ENCODE assay signal across 16 mouse cellular contexts in genomic region chr2:121178828-121179479, GRCm38 (mm10). TPM values are rescaled to one million over a fixed set of nuclear protein-coding genes. Genes with fewer than 3 reads are reported as not detected.
A peak's percentile ranks its signal among the peaks of the same experiment; 100 is the strongest.
DNase-seq lines count a peak whose midpoint lies in the region; ATAC-seq and TF ChIP-seq lines count a peak whose summit lies in the region.
"Had no signal": no experiment of that assay in that cellular context is flagged by ENCODE, and none has a peak within 500 bp of the region (broad histone marks: within the 10 kb centered on the region; RNA-seq: fewer than 3 reads in every experiment).

No protein-coding gene starts in this region.

- no peak overlapping the region for H3K4me3 ChIP-seq in intestine, postnatal 0 days (ENCODE audit: low read depth, low read length)
- no peak overlapping the region for H3K4me3 ChIP-seq in intestine, embryonic 16.5 days (ENCODE audit: low read length)
- no peak overlapping the region for H3K4me3 ChIP-seq in forebrain, embryonic 15.5 days
- H3K4me3 ChIP-seq: hindbrain, embryonic 15.5 days; limb, embryonic 15.5 days; lung, embryonic 15.5 days; neural tube, embryonic 13.5 days; stomach, embryonic 15.5 days had no signal

- no peak overlapping the region for H3K27ac ChIP-seq in intestine, postnatal 0 days (ENCODE audit: low read depth, low read length)
- no peak overlapping the region for H3K27ac ChIP-seq in intestine, embryonic 16.5 days (ENCODE audit: low read length)
- H3K27ac ChIP-seq in forebrain, embryonic 15.5 days (replicated peaks) = no peak overlapping the region
- H3K27ac ChIP-seq: hindbrain, embryonic 15.5 days; limb, embryonic 15.5 days; lung, embryonic 15.5 days; neural tube, embryonic 13.5 days; stomach, embryonic 15.5 days had no signal

- H3K27me3 ChIP-seq in intestine, postnatal 0 days (replicated peaks; ENCODE audit: control insufficient read depth, insufficient read depth, low read length) = no peaks in the 10 kb centered on the region
- no peaks in the 10 kb centered on the region for H3K27me3 ChIP-seq in intestine, embryonic 16.5 days (replicated peaks; ENCODE audit: control insufficient read depth, insufficient read depth, low read length)
- H3K27me3 ChIP-seq in forebrain, embryonic 15.5 days = no peaks in the 10 kb centered on the region
- H3K27me3 ChIP-seq: hindbrain, embryonic 15.5 days; limb, embryonic 15.5 days; lung, embryonic 15.5 days; neural tube, embryonic 13.5 days; stomach, embryonic 15.5 days had no signal

- ATAC-seq in intestine, postnatal 0 days = no peak
- ATAC-seq in intestine, embryonic 16.5 days = no peak
- ATAC-seq in forebrain, embryonic 15.5 days (replicated peaks) = no peak

- H3K4me1 ChIP-seq in intestine, postnatal 0 days (replicated peaks; ENCODE audit: control insufficient read depth, insufficient read depth, low read length) = no peaks in the 10 kb centered on the region
- H3K4me1 ChIP-seq in intestine, embryonic 16.5 days (ENCODE audit: control insufficient read depth, insufficient read depth, low read length) = no peaks in the 10 kb centered on the region
- no peaks in the 10 kb centered on the region for H3K4me1 ChIP-seq in forebrain, embryonic 15.5 days
- H3K4me1 ChIP-seq: hindbrain, embryonic 15.5 days; limb, embryonic 15.5 days; lung, embryonic 15.5 days; neural tube, embryonic 13.5 days; stomach, embryonic 15.5 days had no signal

- peak; percentile 36 for TF ChIP-seq CTCF in intestine, postnatal 0 days (IDR thresholded peaks at IDR 0.05; ENCODE audit: low read depth)

- no peak overlapping the region for H3K4me2 ChIP-seq in intestine, postnatal 0 days (replicated peaks; ENCODE audit: low read depth)
- H3K4me2 ChIP-seq in intestine, embryonic 16.5 days (ENCODE audit: low read depth, low read length) = no peak overlapping the region
- no peak overlapping the region for H3K4me2 ChIP-seq in forebrain, embryonic 15.5 days (replicated peaks)
- H3K4me2 ChIP-seq: hindbrain, embryonic 15.5 days; limb, embryonic 15.5 days; lung, embryonic 15.5 days; neural tube, embryonic 13.5 days; stomach, embryonic 15.5 days had no signal

- H3K9ac ChIP-seq in intestine, postnatal 0 days (ENCODE audit: low read depth, low read length) = no peak overlapping the region
- H3K9ac ChIP-seq in intestine, embryonic 16.5 days (ENCODE audit: low read depth, low read length) = no peak overlapping the region
- H3K9ac ChIP-seq in forebrain, embryonic 15.5 days (replicated peaks) = no peak overlapping the region
- H3K9ac ChIP-seq: hindbrain, embryonic 15.5 days; limb, embryonic 15.5 days; lung, embryonic 15.5 days; neural tube, embryonic 13.5 days; stomach, embryonic 15.5 days had no signal

- no peaks in the 10 kb centered on the region for H3K9me3 ChIP-seq in intestine, postnatal 0 days (ENCODE audit: control insufficient read depth)
- H3K9me3 ChIP-seq in intestine, embryonic 16.5 days (ENCODE audit: control insufficient read depth, low read length) = no peaks in the 10 kb centered on the region
- no peaks in the 10 kb centered on the region for H3K9me3 ChIP-seq in forebrain, embryonic 15.5 days
- H3K9me3 ChIP-seq: hindbrain, embryonic 15.5 days; limb, embryonic 15.5 days; lung, embryonic 15.5 days; neural tube, embryonic 13.5 days; stomach, embryonic 15.5 days had no signal

- WGBS in intestine, postnatal 0 days = 93% methylated on average over 3 of the region's 3 CpGs
- 95% methylated on average over 3 of the region's 3 CpGs for WGBS in intestine, embryonic 16.5 days
- WGBS in forebrain, embryonic 15.5 days = 93% methylated on average over 3 of the region's 3 CpGs

- DNase-seq in 3T3-L1 (ENCODE audit: low read depth, low spot score) = peak; percentile 27
- peak; percentile 20 for DNase-seq in A20 (ENCODE audit: low read depth, low spot score)
- DNase-seq in ZHBTc4 (ENCODE audit: low read depth, low spot score) = peak; percentile 37
- DNase-seq in thymus, postnatal 14 days = no peak
- no peak for DNase-seq in gastrocnemius, postnatal 4 days (ENCODE audit: low spot score in 2 of 2)
- DNase-seq: cerebellum, adult 8-10 months; right cerebral cortex, postnatal 25 days; thymus, postnatal 25 days had no signal

- peaks cover 48% of the 10 kb centered on the region for H3K36me3 ChIP-seq in intestine, postnatal 0 days (ENCODE audit: control insufficient read depth, insufficient read depth)
- peaks cover 15% of the 10 kb centered on the region for H3K36me3 ChIP-seq in intestine, embryonic 16.5 days (ENCODE audit: control insufficient read depth, insufficient read depth, low read length)
- H3K36me3 ChIP-seq in forebrain, embryonic 15.5 days = peaks cover 81% of the 10 kb centered on the region

RNA-seq across cellular contexts. Expression of gene Zscan29, which starts 8.0 kb away (rescaled TPM):
- polyA plus RNA-seq in intestine, postnatal 0 days (2015; fragmentation: Nextera tagmentation; extraction: Ambion mirVana) = 6.0 and 7.1 TPM in 2 replicates
- polyA plus RNA-seq in intestine, embryonic 16.5 days (2015; fragmentation: Nextera tagmentation; extraction: Ambion mirVana) = 8.3 and 8.6 TPM in 2 replicates
- total RNA-seq in gastrocnemius, postnatal 4 days (2021) = 1 to 10 TPM; 7.3 to 9.0 TPM
- 10.4 and 10.7 TPM in 2 replicates for polyA plus RNA-seq in forebrain, embryonic 15.5 days (2015; fragmentation: Nextera tagmentation; extraction: Ambion mirVana)

RNA-seq across cellular contexts. Expression of gene Tubgcp4, which starts 8.5 kb away (rescaled TPM):
- polyA plus RNA-seq in intestine, postnatal 0 days (2015; fragmentation: Nextera tagmentation; extraction: Ambion mirVana) = 12.3 and 14.4 TPM in 2 replicates
- polyA plus RNA-seq in intestine, embryonic 16.5 days (2015; fragmentation: Nextera tagmentation; extraction: Ambion mirVana) = 31.8 and 37.2 TPM in 2 replicates
- 10 to 100 TPM; 20.8 to 23.1 TPM for total RNA-seq in gastrocnemius, postnatal 4 days (2021)
- polyA plus RNA-seq in forebrain, embryonic 15.5 days (2015; fragmentation: Nextera tagmentation; extraction: Ambion mirVana) = 63.3 and 70.2 TPM in 2 replicates

RNA-seq across cellular contexts. Expression of gene Lcmt2, which starts 38.5 kb away (rescaled TPM):
- 14.3 and 14.8 TPM in 2 replicates for polyA plus RNA-seq in intestine, postnatal 0 days (2015; fragmentation: Nextera tagmentation; extraction: Ambion mirVana)
- 19.3 and 19.8 TPM in 2 replicates for polyA plus RNA-seq in intestine, embryonic 16.5 days (2015; fragmentation: Nextera tagmentation; extraction: Ambion mirVana)
- total RNA-seq in gastrocnemius, postnatal 4 days (2021) = 1 to 10 TPM; 5.6 to 6.4 TPM
- polyA plus RNA-seq in forebrain, embryonic 15.5 days (2015; fragmentation: Nextera tagmentation; extraction: Ambion mirVana) = 25.7 and 27.0 TPM in 2 replicates

RNA-seq across cellular contexts. Expression of gene Adal, which starts 38.7 kb away (rescaled TPM):
- 7.1 and 8.2 TPM in 2 replicates for polyA plus RNA-seq in intestine, postnatal 0 days (2015; fragmentation: Nextera tagmentation; extraction: Ambion mirVana)
- 16.7 and 17.4 TPM in 2 replicates for polyA plus RNA-seq in intestine, embryonic 16.5 days (2015; fragmentation: Nextera tagmentation; extraction: Ambion mirVana)
- total RNA-seq in gastrocnemius, postnatal 4 days (2021) = 10 to 100 TPM; 12.8 to 13.7 TPM
- polyA plus RNA-seq in forebrain, embryonic 15.5 days (2015; fragmentation: Nextera tagmentation; extraction: Ambion mirVana) = 29.7 and 36.9 TPM in 2 replicates

Comparison
In these comparisons a context has a peak if more than half of its experiments do, and no peak if none do; other contexts are left out.
1. DNase-seq: peak in 3T3-L1 (single experiment), A20 (single experiment) and ZHBTc4 (single experiment); none in thymus, postnatal 14 days (single experiment) and gastrocnemius, postnatal 4 days (0 of 2).